ENCODE assay signal across 10 mouse cellular contexts in genomic region chr9:69306734-69307528, GRCm38 (mm10).
DNase-seq lines count a peak whose midpoint lies in the region; ATAC-seq and TF ChIP-seq lines count a peak whose summit lies in the region.
"Had no signal": no experiment of that assay in that cellular context is flagged by ENCODE, and none has a peak within 500 bp of the region (broad histone marks: within the 10 kb centered on the region; RNA-seq: fewer than 3 reads in every experiment).

No protein-coding gene starts in this region.

- no peak for ATAC-seq in lung, embryonic 14.5 days (ENCODE audit: insufficient read depth)
- peak; percentile 63; the same call in 1 of the 2 replicates for ATAC-seq in liver, embryonic 16.5 days (ENCODE audit: low read depth)

- peak; percentile 52 to 55 for DNase-seq in adrenal gland, postnatal 36 days
- no peak for DNase-seq in adrenal gland, adult 18-20 months (ENCODE audit: low spot score in 2 of 2)
- no peak for DNase-seq in lung, embryonic 14.5 days
- DNase-seq in lung, postnatal 4 days, result no peak
- peak; percentile 45 for DNase-seq in brain, embryonic 14.5 days (ENCODE audit: low read depth)
- no peak for DNase-seq in embryo, embryonic 9.5 days (ENCODE audit: extremely low spot score)
- DNase-seq in MN1 (ENCODE audit: low spot score), result no peak

- TF ChIP-seq POLR2A in brain, embryonic 14.5 days (IDR thresholded peaks at IDR 0.05; ENCODE audit: borderline replicate concordance, extremely low read depth, insufficient read depth, insufficient read length, poor library complexity, severe bottlenecking), result no peak

- no peak overlapping the region for H3K9ac ChIP-seq in lung, embryonic 14.5 days
- H3K9ac ChIP-seq in liver, embryonic 16.5 days (ENCODE audit: low read depth, low read length), result no peak overlapping the region
- H3K9ac ChIP-seq: heart, embryonic 15.5 days; stomach, embryonic 15.5 days had no signal

- 78% methylated on average over 9 of the region's 9 CpGs for WGBS in lung, embryonic 14.5 days
- WGBS in liver, embryonic 16.5 days (ENCODE audit: insufficient replicate concordance), result 54% methylated on average over 9 of the region's 9 CpGs

- H3K4me2 ChIP-seq in lung, embryonic 14.5 days, result no peak overlapping the region
- no peak overlapping the region for H3K4me2 ChIP-seq in liver, embryonic 16.5 days (ENCODE audit: low read depth, low read length)
- H3K4me2 ChIP-seq: heart, embryonic 15.5 days; stomach, embryonic 15.5 days had no signal

- H3K27ac ChIP-seq in lung, embryonic 14.5 days (ENCODE audit: low read depth), result no peak overlapping the region
- no peak overlapping the region for H3K27ac ChIP-seq in liver, embryonic 16.5 days (ENCODE audit: low read length)
- H3K27ac ChIP-seq: heart, embryonic 15.5 days; stomach, embryonic 15.5 days had no signal

- H3K9me3 ChIP-seq in lung, embryonic 14.5 days (ENCODE audit: low read depth, low read length), result no peaks in the 10 kb centered on the region
- no peaks in the 10 kb centered on the region for H3K9me3 ChIP-seq in liver, embryonic 16.5 days (replicated peaks; ENCODE audit: control insufficient read depth, low read length)
- H3K9me3 ChIP-seq: heart, embryonic 15.5 days; stomach, embryonic 15.5 days had no signal

- H3K4me1 ChIP-seq in lung, embryonic 14.5 days (ENCODE audit: insufficient read depth), result 0 out of 2 replicates have a peak, but pooled peaks cover 2% of the 10 kb centered on the region
- H3K4me1 ChIP-seq in liver, embryonic 16.5 days (ENCODE audit: control insufficient read depth, low read depth, low read length), result no peaks in the 10 kb centered on the region; the same call in 1 of the 2 replicates
- H3K4me1 ChIP-seq: stomach, embryonic 15.5 days had no signal

- no peaks in the 10 kb centered on the region for H3K36me3 ChIP-seq in lung, embryonic 14.5 days (ENCODE audit: insufficient read depth)
- H3K36me3 ChIP-seq in liver, embryonic 16.5 days (ENCODE audit: control insufficient read depth, insufficient read depth), result no peaks in the 10 kb centered on the region
- H3K36me3 ChIP-seq: heart, embryonic 15.5 days; stomach, embryonic 15.5 days had no signal

- peak; percentile 14; the same call in 1 of the 2 replicates for TF ChIP-seq CTCF in lung, embryonic 14.5 days (IDR thresholded peaks at IDR 0.05; ENCODE audit: low read depth)
- TF ChIP-seq CTCF in brain, embryonic 14.5 days (IDR thresholded peaks at IDR 0.05; ENCODE audit: borderline replicate concordance, extremely low read depth, insufficient read depth, insufficient read length), result peak; percentile 35; the same call in 1 of the 2 replicates

- H3K27me3 ChIP-seq in lung, embryonic 14.5 days (ENCODE audit: insufficient read depth, low read length), result no peaks in the 10 kb centered on the region
- H3K27me3 ChIP-seq in liver, embryonic 16.5 days (ENCODE audit: control insufficient read depth, insufficient read depth, low read depth, low read length), result no peaks in the 10 kb centered on the region
- H3K27me3 ChIP-seq: heart, embryonic 15.5 days had no signal

- no peak overlapping the region for H3K4me3 ChIP-seq in lung, embryonic 14.5 days (ENCODE audit: low read depth, low read length)
- no peak overlapping the region for H3K4me3 ChIP-seq in liver, embryonic 16.5 days (ENCODE audit: low read depth, low read length)
- H3K4me3 ChIP-seq: heart, embryonic 15.5 days; stomach, embryonic 15.5 days had no signal

Comparison
In these comparisons a context has a peak if more than half of its experiments do, and no peak if none do; other contexts are left out.
1. DNase-seq: peak in adrenal gland, postnatal 36 days (2 of 2) and brain, embryonic 14.5 days (single experiment); none in adrenal gland, adult 18-20 months (0 of 2), lung, embryonic 14.5 days (single experiment), lung, postnatal 4 days (0 of 2), embryo, embryonic 9.5 days (single experiment) and MN1 (single experiment).